25 mouse cellular contexts compared by ENCODE assay signal in genomic region chr6:72720852-72721251, GRCm38 (mm10).
DNase-seq lines count a peak whose midpoint lies in the region; ATAC-seq and TF ChIP-seq lines count a peak whose summit lies in the region.
"Had no signal": no experiment of that assay in that cellular context is flagged by ENCODE, and none has a peak within 500 bp of the region (broad histone marks: within the 10 kb centered on the region; RNA-seq: fewer than 3 reads in every experiment).

No protein-coding gene starts in this region.

- H3K9ac ChIP-seq in embryonic facial prominence, embryonic 14.5 days (ENCODE audit: low read depth, low read length): no peak overlapping the region
- H3K9ac ChIP-seq in limb, embryonic 11.5 days (ENCODE audit: low read length): no peak overlapping the region
- H3K9ac ChIP-seq in stomach, postnatal 0 days (ENCODE audit: low read length): no peak overlapping the region
- no peak overlapping the region for H3K9ac ChIP-seq in hindbrain, embryonic 14.5 days
- H3K9ac ChIP-seq: embryonic facial prominence, embryonic 13.5 days; heart, embryonic 15.5 days had no signal

- no peak for ATAC-seq in embryonic facial prominence, embryonic 14.5 days (ENCODE audit: low read depth)
- no peak for ATAC-seq in limb, embryonic 11.5 days (ENCODE audit: insufficient number of reproducible peaks, low FRiP score, low TSS enrichment, low read depth)
- peak; percentile 46; the same call in 1 of the 2 replicates for ATAC-seq in stomach, postnatal 0 days (ENCODE audit: low FRiP score, low TSS enrichment)
- ATAC-seq in hindbrain, embryonic 14.5 days (ENCODE audit: low FRiP score): no peak
- ATAC-seq in granulocyte monocyte progenitor cell, adult 5-6 weeks (replicated peaks; ENCODE audit: poor library complexity, severe bottlenecking): no peak
- ATAC-seq: CD4-positive, CD25-positive, alpha-beta regulatory T cell, adult 4 months; forebrain, embryonic 16.5 days; hindbrain, embryonic 16.5 days; inflammation-experienced regulatory T-cells, adult 6 months had no signal

- H3K4me1 ChIP-seq in embryonic facial prominence, embryonic 14.5 days (ENCODE audit: control insufficient read depth, insufficient read depth, low read length): peaks cover 32% of the 10 kb centered on the region
- H3K4me1 ChIP-seq in embryonic facial prominence, embryonic 10.5 days: peaks cover 57% of the 10 kb centered on the region
- peaks cover 35% of the 10 kb centered on the region for H3K4me1 ChIP-seq in limb, embryonic 11.5 days (ENCODE audit: control insufficient read depth, insufficient read depth, low read length)
- H3K4me1 ChIP-seq in stomach, postnatal 0 days (replicated peaks; ENCODE audit: control insufficient read depth, insufficient read depth): peaks cover 5% of the 10 kb centered on the region; the same call in 1 of the 2 replicates
- no peaks in the 10 kb centered on the region for H3K4me1 ChIP-seq in hindbrain, embryonic 14.5 days (replicated peaks; ENCODE audit: control insufficient read depth, insufficient read depth, low read length)

- no peaks in the 10 kb centered on the region for H3K9me3 ChIP-seq in embryonic facial prominence, embryonic 14.5 days (ENCODE audit: control insufficient read depth, low read length)
- no peaks in the 10 kb centered on the region for H3K9me3 ChIP-seq in embryonic facial prominence, embryonic 10.5 days
- no peaks in the 10 kb centered on the region for H3K9me3 ChIP-seq in limb, embryonic 11.5 days (ENCODE audit: control insufficient read depth, low read length)
- H3K9me3 ChIP-seq in stomach, postnatal 0 days (ENCODE audit: control insufficient read depth, low read length): no peaks in the 10 kb centered on the region
- no peaks in the 10 kb centered on the region for H3K9me3 ChIP-seq in hindbrain, embryonic 14.5 days (ENCODE audit: control insufficient read depth, low read length)
- H3K9me3 ChIP-seq: embryonic facial prominence, embryonic 13.5 days; heart, embryonic 15.5 days; hindbrain, embryonic 10.5 days had no signal

- peak overlapping the region; percentile 40; the same call in 1 of the 2 replicates for H3K27ac ChIP-seq in embryonic facial prominence, embryonic 14.5 days (replicated peaks; ENCODE audit: low read depth, low read length)
- no peak overlapping the region for H3K27ac ChIP-seq in embryonic facial prominence, embryonic 10.5 days (replicated peaks)
- H3K27ac ChIP-seq in limb, embryonic 11.5 days (replicated peaks; ENCODE audit: low read depth, low read length): peak overlapping the region; percentile 49
- no peak overlapping the region for H3K27ac ChIP-seq in stomach, postnatal 0 days (replicated peaks)
- no peak overlapping the region for H3K27ac ChIP-seq in hindbrain, embryonic 14.5 days
- H3K27ac ChIP-seq: forebrain, embryonic 10.5 days; heart, adult 2 months; heart, embryonic 15.5 days; hindbrain, embryonic 10.5 days had no signal

- WGBS in embryonic facial prominence, embryonic 14.5 days: 88% methylated on average over 3 of the region's 3 CpGs
- WGBS in embryonic facial prominence, embryonic 10.5 days: 88% methylated on average over 3 of the region's 3 CpGs
- WGBS in limb, embryonic 11.5 days: 83% methylated on average over 3 of the region's 3 CpGs
- WGBS in stomach, postnatal 0 days: 47% methylated on average over 3 of the region's 3 CpGs
- 96% methylated on average over 3 of the region's 3 CpGs for WGBS in hindbrain, embryonic 14.5 days

- H3K4me3 ChIP-seq in embryonic facial prominence, embryonic 14.5 days (ENCODE audit: low read depth, low read length): no peak overlapping the region
- no peak overlapping the region for H3K4me3 ChIP-seq in embryonic facial prominence, embryonic 10.5 days
- no peak overlapping the region for H3K4me3 ChIP-seq in limb, embryonic 11.5 days (ENCODE audit: low read depth, low read length)
- no peak overlapping the region for H3K4me3 ChIP-seq in stomach, postnatal 0 days (ENCODE audit: low read depth, low read length)
- H3K4me3 ChIP-seq in hindbrain, embryonic 14.5 days (replicated peaks; ENCODE audit: low read length): no peak overlapping the region
- H3K4me3 ChIP-seq: embryonic facial prominence, embryonic 13.5 days; erythroblast, embryonic 14.5 days; forebrain, embryonic 10.5 days; heart, adult 2 months; heart, embryonic 15.5 days; hindbrain, embryonic 10.5 days had no signal

- H3K4me2 ChIP-seq in embryonic facial prominence, embryonic 14.5 days (ENCODE audit: low read depth, low read length): no peak overlapping the region
- H3K4me2 ChIP-seq in limb, embryonic 11.5 days (ENCODE audit: low read depth, severe bottlenecking): no peak overlapping the region
- no peak overlapping the region for H3K4me2 ChIP-seq in stomach, postnatal 0 days (replicated peaks; ENCODE audit: low read depth)
- H3K4me2 ChIP-seq in hindbrain, embryonic 14.5 days (replicated peaks): no peak overlapping the region
- H3K4me2 ChIP-seq: embryonic facial prominence, embryonic 13.5 days; heart, embryonic 11.5 days; heart, embryonic 15.5 days had no signal

- TF ChIP-seq EP300 in stomach, postnatal 0 days (optimal IDR thresholded peaks at IDR 0.05): no peak

- peaks cover 4% of the 10 kb centered on the region; the same call in 1 of the 2 replicates for H3K36me3 ChIP-seq in embryonic facial prominence, embryonic 14.5 days (ENCODE audit: control insufficient read depth, insufficient read depth, low read length)
- H3K36me3 ChIP-seq in embryonic facial prominence, embryonic 10.5 days (replicated peaks): peaks cover 23% of the 10 kb centered on the region
- H3K36me3 ChIP-seq in limb, embryonic 11.5 days (ENCODE audit: control insufficient read depth, insufficient read depth, low read length): no peaks in the 10 kb centered on the region
- H3K36me3 ChIP-seq in stomach, postnatal 0 days (ENCODE audit: control insufficient read depth, insufficient read depth, low read length): no peaks in the 10 kb centered on the region
- H3K36me3 ChIP-seq in hindbrain, embryonic 14.5 days (replicated peaks; ENCODE audit: control insufficient read depth, insufficient read depth): no peaks in the 10 kb centered on the region
- H3K36me3 ChIP-seq: heart, embryonic 15.5 days had no signal

- TF ChIP-seq CTCF in stomach, postnatal 0 days (IDR thresholded peaks at IDR 0.05; ENCODE audit: low read depth): no peak

- no peaks in the 10 kb centered on the region for H3K27me3 ChIP-seq in embryonic facial prominence, embryonic 14.5 days (replicated peaks; ENCODE audit: control insufficient read depth, insufficient read depth, low read length)
- no peaks in the 10 kb centered on the region for H3K27me3 ChIP-seq in embryonic facial prominence, embryonic 10.5 days (replicated peaks; ENCODE audit: low read depth, poor library complexity, severe bottlenecking)
- no peaks in the 10 kb centered on the region for H3K27me3 ChIP-seq in limb, embryonic 11.5 days (ENCODE audit: control insufficient read depth, insufficient read depth, low read length)
- no peaks in the 10 kb centered on the region for H3K27me3 ChIP-seq in stomach, postnatal 0 days (ENCODE audit: control insufficient read depth, insufficient read depth, low read length)
- H3K27me3 ChIP-seq in hindbrain, embryonic 14.5 days (ENCODE audit: control insufficient read depth, insufficient read depth, low read length): no peaks in the 10 kb centered on the region
- H3K27me3 ChIP-seq: embryonic facial prominence, embryonic 13.5 days; heart, embryonic 15.5 days had no signal

- no peak for DNase-seq in embryonic facial prominence, embryonic 14.5 days (ENCODE audit: low spot score)
- DNase-seq in embryonic facial prominence, embryonic 10.5 days (ENCODE audit: low spot score): no peak
- DNase-seq in ZHBTc4 (ENCODE audit: low read depth, low spot score): peak; percentile 80
- no peak for DNase-seq in limb, embryonic 11.5 days (ENCODE audit: low spot score)
- DNase-seq in stomach, postnatal 0 days (ENCODE audit: low spot score): peak; percentile 34
- DNase-seq in hindbrain, embryonic 14.5 days (ENCODE audit: low spot score): no peak
- DNase-seq: adrenal gland, adult 8-10 months; adrenal gland, postnatal 36 days; B cell, adult 2 months; cerebellum, adult 2 months; cerebellum, postnatal 10 days; gastrocnemius, postnatal 10 days; heart, adult 2 months; heart, postnatal 14 days had no signal

Comparison
In these comparisons a context has a peak if more than half of its experiments do, and no peak if none do; other contexts are left out.
1. H3K27ac ChIP-seq: peak in embryonic facial prominence, embryonic 14.5 days (single experiment) and limb, embryonic 11.5 days (single experiment); none in embryonic facial prominence, embryonic 10.5 days (single experiment), stomach, postnatal 0 days (single experiment) and hindbrain, embryonic 14.5 days (single experiment).
2. DNase-seq: peak in ZHBTc4 (single experiment) and stomach, postnatal 0 days (single experiment); none in embryonic facial prominence, embryonic 14.5 days (single experiment), embryonic facial prominence, embryonic 10.5 days (single experiment), limb, embryonic 11.5 days (single experiment) and hindbrain, embryonic 14.5 days (single experiment).